Mouse (Mus musculus): Measurements from ENCODE around the gene Ifitm10.
"Not testable (repeated sequence)": the region's sequence is repeated elsewhere in the genome, so short reads cannot be mapped to it uniquely, and the experiment has no call there.

The Ifitm10 gene

DNA sequence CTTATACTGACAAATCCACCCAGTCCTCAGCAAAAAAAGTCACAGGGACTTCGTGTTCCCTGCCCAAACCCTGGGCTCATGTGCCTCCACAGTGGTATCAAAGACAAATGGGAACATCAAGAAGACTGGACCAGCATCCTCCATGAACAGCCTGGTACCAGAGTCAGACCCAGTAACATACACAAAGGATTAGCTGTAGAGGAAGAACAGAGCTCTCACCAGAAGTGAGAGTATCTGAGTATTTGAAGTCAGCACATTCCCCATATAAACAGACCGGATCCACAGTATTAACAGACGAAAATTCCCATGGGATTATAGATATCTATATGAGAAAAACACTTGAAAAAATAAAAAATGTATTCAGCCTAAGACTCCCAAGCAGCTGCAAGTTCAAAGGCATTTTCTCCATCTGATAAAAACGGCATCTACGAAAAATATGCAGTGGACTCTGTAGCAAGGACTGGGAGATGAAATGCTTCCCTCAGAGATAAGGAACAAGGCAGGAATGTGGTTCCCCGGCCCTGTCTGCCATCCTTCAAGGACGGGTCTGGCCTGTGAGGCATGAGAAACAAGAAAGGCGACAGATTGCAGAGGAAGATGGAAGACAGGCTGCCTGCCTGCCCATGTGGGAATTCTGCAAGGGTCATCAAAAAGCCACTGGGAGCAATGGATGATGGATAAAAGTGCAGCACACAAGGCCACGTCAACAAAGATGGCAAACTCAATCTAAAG is 46.7 kb downstream of the Ifitm10 start:
- DNase-seq (ENCODE audit: inconsistent age in 2 of 2, low spot score in 1 of 2), result peak; percentile 55 to 68

DNA sequence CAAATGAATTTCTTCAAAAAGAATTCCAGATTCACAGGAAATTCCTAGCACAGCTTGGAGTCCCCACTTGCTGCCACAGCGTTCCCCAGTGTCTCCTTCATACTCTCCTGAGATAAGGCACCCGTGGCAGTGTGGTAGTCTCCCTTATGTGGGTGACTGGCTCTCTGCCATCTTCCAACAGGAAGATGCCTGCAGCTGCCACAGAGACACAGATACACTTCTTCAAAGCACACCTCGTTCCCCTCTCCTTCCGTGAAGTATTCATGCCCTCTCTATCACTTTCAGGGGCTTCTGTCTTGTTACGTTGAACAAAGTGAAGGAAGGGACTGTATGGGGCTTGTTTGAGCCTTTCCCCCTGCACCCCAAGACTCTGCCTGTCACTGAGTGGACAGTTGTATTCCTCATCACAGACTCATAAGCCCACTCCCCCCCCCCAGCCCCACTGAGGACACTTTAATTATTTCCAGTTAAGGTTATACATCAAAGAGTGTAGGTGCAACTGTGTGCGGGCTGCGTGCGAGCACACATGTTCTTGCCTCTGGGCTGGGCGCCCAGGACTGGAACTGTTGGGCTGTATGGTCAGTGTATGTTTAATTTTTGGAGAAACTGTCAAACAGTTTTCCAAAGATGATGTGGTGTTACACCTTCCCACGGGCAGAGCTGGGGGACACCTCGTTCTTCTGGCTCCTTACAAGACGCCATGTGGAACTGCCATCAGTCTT is 50.0 kb downstream of the Ifitm10 start:
- DNase-seq (ENCODE audit: inconsistent age in 2 of 2, low spot score in 1 of 2), result no peak

DNA sequence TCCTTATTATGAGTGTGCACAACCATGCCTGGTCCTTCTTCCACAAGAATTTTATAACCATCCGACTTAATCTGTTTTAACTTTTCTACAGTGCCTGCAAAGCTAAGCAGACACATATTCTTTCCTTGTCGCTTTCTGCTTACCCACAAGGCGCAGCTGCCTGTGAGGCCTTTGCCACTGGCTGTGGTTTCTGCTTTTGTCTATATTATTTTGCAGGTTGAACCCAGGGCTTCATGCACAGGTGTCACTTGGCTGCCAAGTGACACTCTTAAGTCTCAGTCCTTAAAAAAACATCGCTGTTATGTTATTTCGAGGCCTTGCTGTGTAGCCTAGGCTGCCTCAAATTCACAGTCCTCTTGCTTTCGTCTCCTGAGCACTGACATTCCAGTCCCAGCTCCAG is 50.9 kb downstream of the Ifitm10 start:
- DNase-seq (ENCODE audit: inconsistent age in 2 of 2, low spot score in 1 of 2), result no peak

DNA sequence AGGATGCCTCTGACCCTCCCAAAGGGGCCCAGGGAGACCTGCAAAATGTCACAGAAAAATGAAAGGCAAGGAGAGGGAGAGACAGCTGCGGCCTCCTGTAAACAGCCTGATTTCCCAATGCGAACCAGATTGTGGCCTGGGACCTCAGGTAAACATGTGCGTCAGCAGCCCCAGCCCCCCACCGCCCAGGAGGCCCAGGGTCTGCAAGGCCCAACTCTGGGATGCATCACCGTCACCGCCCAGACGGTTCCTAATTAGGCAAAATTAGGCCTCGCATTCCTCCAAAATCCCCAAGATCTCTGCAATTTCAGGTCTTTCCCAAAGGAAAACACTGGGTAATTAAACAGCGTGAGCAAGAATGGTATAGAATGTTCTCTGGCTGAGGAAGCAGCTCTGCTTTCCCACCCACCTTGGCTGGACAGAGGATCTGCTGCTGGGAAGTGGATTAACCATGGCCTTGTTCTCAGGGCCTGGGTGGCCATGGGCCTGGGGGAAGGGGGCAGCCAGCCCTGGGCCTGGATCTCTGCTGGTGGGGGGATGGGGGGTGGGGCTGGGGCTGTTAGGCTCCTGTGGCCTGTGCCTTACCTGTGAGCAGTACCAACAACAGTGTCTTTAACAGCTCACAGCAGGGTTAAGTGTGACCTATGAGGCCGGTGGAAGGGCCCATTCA is 51.8 kb downstream of the Ifitm10 start:
- not testable (repeated sequence) for DNase-seq (ENCODE audit: inconsistent age in 2 of 2, low spot score in 1 of 2)

DNA sequence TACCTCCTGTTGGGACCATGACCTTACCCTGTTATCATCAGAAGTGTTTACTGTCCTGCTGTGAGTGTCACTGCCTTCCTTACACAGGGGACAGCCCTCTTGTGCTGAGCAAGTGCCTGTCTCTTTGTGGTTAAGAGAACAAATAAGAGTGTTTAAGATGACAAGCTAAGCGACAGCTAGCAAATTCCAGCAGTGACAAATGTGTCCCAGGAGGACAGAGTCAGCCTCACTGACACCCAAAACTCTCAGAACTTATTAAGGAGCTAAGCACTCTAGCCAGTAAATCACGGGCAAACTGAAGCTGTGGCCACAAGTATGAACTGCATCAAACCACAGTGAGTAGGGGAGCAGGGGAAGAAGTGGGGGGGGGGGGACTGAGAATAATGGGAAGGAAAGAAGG is 52.6 kb downstream of the Ifitm10 start:
- DNase-seq (ENCODE audit: inconsistent age in 2 of 2, low spot score in 1 of 2), result peak in 1 of 2 experiments; percentile 37

DNA sequence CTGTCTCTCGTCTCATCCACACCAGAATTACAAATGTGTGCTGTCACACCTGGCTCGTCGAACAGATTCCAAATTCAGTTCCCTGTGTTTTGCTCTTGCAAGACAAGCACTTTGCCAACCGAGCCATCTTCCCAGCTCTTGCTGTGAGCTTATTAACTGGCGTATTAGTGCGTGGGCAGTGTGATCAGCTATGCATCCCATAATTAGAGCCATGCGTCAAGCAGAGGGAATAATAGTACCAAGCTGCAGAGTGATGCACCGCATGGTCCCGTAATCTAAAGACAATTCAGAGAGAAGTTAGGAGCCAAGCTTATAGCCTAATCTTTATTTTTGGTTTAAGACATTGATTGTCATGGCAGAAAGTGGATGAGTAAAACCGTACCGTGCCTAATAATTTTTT is 54.4 kb downstream of the Ifitm10 start:
- DNase-seq (ENCODE audit: inconsistent age in 2 of 2, low spot score in 1 of 2), result no peak

DNA sequence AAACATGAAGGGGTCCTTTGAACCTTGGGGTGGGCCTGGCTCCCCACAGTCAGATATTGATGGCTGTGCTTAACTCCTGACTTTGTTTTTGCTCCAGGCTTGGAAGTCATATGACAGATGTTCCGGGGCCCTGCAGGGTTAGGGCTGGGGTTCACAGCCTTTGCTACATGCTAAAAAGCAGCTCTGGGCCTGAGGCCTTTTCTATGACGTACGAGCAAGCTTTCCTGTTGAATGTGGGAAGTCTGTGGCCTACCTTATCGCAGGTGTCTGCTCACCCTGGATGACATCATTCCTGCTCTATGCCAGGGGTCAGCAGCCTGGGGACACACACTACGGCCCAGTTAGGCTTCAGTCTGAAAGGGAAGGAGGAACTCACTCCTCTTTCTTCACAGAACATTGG is 56.3 kb downstream of the Ifitm10 start:
- no peak for DNase-seq (ENCODE audit: inconsistent age in 2 of 2, low spot score in 1 of 2)

DNA sequence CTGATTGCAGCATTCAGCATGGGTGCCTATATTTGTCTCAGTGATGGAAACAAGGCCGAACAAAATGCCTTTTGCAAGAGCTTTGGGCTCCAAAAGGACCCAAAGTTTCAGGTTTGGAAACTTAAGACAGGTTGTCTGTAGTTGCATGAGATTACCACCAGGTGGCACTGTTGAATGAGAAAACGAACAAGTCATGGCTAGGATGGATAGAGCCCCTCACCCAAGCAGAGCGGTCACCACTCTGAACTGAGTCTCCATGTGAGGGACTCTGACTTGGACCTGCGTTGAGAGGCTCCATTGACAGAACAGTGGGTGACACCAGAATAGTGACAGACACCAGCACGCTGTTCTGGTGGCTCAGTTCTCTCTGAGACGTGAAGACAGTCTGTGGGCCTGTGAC is 57.0 kb downstream of the Ifitm10 start:
- DNase-seq (ENCODE audit: inconsistent age in 2 of 2, low spot score in 1 of 2), result peak; percentile 33 to 79

DNA sequence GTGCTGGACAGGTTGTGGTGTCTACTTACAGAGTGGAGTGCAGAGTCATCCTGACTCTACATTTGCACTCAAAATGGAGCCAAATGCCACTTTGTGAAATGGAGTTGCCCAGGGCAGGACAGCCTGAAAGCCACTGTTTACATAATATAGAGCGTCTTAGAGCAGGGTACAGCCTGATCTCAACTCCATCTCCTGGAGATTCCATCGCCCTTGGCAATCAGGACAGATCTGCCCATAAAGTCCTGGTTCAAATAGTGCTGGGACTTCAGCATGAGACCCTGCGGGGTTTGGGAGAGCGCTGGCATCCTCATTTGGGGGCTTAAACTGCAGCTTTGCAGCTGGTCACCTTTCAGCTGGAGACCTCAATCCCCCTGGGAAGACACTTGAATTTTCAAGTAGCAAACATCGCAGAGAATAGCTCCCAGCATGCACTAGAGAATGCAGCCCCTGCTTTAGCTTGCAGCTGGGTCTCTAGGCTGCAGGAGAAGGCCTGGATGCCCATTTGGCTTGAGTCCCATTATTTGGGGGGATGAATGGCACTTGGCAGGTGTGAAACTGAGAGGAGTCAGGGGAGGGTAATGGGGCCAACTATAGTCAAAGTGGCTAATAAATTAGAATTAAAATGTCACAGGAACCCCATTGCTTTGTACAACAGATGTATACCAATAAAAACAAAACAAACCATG is 58.8 kb downstream of the Ifitm10 start:
- DNase-seq (ENCODE audit: inconsistent age in 2 of 2, low spot score in 1 of 2), result no peak

DNA sequence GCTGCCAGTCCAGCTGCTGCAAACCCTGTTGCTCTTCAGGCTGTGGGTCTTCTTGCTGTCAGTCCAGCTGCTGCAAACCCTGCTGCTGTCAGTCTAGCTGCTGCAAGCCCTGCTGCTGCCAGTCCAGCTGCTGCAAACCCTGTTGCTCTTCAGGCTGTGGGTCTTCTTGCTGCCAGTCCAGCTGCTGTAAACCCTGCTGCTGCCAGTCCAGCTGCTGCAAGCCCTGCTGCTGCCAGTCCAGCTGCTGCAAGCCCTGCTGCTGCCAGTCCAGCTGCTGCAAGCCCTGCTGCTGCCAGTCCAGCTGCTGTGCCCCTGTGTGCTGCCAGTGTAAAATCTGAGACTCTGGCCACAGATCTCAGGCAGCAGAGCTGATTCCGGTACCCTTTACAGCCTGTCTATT is 69.6 kb downstream of the Ifitm10 start:
- DNase-seq (ENCODE audit: inconsistent age in 2 of 2, low spot score in 1 of 2), result not testable (repeated sequence)

DNA sequence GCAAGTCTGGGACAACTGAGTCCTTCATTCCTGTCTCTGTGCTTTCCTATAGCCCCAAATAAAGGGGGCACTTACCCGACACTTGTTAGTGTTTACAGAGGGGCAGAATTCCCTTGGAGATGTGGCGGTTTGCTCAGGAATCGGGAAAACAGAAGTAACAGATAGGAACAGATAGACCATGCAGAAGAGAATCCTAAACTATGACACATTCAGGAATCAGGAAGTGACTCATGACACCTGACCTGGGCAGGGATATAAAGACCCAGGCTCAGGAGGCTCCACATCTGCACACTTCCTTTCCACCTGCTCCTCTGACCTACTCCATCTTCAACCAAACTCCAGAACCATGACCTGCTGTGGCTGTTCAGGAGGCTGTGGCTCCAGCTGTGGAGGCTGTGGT is 70.3 kb downstream of the Ifitm10 start, which contains the start of gene Krtap5-4:
Gene Krtap5-4 (plus strand): TSS at position 301 of the 400 bp plus-strand sequence.
- DNase-seq (ENCODE audit: inconsistent age in 2 of 2, low spot score in 1 of 2), result no peak

DNA sequence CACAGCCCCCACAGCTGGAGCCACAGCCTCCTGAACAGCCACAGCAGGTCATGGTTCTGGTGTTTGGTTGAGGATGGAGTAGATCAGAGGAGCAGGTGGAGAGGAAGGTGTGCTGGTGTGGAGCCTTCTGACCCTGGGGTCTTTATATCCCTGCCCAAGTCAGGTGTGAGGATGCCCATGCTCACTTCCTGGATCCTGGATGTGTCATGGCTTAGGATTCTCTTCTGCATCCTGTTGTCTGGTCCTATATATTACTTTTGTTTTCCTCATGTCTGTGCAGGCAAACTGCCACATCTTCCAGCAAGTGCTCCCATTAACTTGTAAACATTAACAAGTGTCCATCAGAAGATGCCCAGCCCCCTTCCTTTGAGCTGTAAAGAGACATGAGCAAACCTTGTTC is 76.5 kb downstream of the Ifitm10 start, which contains the start of gene Krtap5-1:
Gene Krtap5-1 (minus strand): TSS at position 101 of the 400 bp plus-strand sequence.
- not testable (repeated sequence) for DNase-seq (ENCODE audit: inconsistent age in 2 of 2, low spot score in 1 of 2)

DNA sequence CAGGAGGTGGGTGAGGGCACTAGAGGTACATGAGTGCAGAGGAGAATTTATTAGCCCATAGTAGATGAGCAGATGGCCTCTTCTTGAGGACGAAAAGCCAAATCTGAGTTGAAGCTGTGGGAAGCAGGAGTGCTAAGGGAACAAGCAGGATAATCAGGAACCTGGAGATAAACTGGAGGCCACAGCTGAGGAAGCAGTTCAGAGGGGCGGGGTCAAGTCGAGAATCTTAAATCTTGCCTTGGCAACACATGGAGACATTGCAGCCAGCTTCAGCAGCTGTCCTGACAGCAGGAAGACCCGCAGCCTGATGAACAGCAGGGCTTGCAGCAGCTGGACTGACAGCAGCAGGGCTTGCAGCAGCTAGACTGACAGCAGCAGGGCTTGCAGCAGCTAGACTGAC is 77.4 kb downstream of the Ifitm10 start:
- DNase-seq (ENCODE audit: inconsistent age in 2 of 2, low spot score in 1 of 2), result peak in 1 of 2 experiments; percentile 33

DNA sequence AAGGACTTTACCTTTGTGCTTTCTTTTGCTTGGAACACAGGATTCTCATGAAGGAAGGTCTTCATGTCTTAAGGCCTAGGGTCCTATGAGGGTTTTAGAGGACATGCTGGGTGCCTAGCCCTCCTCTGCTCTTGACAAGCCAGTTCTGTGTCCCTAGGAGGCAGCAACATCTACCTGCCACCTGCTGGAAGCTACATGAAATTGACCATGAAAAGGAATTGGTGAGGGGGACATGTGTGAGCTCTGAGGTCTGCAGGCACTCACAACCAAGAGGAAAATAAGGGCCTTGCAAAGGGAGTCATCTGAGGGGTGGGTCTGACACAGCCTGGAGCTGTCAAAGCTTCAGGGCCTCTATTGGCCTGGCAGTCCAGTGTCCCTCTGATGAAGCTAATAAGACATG is 78.1 kb downstream of the Ifitm10 start:
- DNase-seq (ENCODE audit: inconsistent age in 2 of 2, low spot score in 1 of 2), result no peak

DNA sequence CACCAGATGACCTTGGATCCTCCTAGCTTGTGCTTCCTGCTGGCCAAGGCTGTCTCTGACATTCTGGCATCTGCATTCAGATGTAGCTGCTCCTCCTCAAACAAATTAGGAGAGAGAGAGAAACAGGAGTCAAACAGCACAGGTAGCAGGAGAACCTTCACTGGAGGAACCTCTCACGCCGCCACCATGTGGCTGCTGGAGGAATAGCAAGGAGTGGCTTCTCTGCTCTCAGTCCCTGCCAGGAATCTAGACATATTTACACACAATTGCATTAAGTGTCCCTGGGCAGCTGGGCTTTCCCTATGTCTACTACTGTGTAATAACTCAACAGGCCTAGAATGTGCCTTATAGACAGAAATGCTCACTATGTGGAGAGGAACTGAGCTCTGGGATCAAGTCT is 79.7 kb downstream of the Ifitm10 start:
- peak in 1 of 2 experiments; percentile 57 for DNase-seq (ENCODE audit: inconsistent age in 2 of 2, low spot score in 1 of 2)

DNA sequence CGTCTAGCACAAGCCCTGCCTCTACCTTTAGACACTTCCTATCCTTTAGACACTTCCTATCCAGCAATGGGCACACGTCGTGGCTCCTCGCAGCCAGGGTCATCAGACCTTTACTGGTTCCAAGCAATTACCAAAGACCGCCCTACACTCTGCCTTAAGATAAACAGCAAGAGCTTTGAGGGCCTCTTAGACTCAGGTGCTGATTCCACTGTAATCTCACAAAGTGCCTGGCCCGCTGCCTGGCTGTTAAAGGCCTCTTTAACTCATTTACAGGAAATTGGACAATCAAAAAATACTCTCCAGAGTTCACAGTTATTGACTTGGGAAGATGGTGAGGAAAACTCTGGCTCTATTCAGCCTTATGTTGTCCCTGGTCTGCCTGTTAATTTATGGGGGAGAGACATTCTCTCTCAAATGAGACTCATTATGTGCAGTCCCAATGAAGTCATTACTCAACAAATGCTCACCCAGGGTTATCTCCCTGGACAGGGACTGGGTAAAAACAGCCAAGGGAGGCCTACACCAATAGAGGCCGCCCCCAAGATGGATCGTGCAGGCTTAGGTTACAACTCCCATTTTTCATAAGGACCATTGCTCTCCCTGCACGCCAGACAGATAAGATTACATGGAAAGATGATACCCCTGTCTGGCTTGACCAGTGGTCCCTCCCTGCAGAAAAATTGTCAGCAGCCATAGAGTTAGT is 87.5 kb downstream of the Ifitm10 start:
- DNase-seq (ENCODE audit: inconsistent age in 2 of 2, low spot score in 1 of 2), result not testable (repeated sequence)

DNA sequence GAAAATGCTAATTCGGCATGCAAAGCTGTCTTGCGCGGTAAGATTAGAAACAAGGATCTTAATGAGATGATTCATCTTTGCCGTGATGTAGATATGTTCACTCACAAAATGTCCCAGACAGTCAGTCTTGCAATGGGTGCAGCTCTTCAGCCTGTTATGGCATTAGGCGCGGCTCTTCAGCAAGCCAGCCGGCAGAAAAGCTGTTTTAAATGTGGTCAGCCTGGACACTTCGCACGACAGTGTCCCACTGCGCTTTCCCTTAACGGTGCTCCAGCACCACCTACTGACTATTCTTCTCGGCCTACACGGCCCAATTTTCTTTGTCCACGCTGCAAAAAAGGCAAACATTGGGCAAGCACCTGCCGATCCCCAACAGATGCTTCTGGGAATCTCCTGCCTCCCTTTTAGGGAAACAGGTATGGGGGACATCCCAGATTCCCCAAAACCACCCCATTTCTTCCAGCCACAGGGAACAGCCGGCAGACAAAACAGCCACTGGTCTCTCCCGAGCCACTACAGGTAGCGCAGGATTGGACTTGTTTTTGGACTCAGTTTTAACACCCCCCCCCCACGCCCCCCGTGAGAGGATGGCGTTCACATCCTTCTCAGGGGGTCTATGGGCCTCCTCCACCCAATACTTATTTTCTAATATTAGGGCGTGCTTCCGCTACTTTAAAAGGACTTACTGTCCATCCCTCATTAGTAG is 88.3 kb downstream of the Ifitm10 start:
- DNase-seq (ENCODE audit: inconsistent age in 2 of 2, low spot score in 1 of 2), result peak; percentile 55 to 86

DNA sequence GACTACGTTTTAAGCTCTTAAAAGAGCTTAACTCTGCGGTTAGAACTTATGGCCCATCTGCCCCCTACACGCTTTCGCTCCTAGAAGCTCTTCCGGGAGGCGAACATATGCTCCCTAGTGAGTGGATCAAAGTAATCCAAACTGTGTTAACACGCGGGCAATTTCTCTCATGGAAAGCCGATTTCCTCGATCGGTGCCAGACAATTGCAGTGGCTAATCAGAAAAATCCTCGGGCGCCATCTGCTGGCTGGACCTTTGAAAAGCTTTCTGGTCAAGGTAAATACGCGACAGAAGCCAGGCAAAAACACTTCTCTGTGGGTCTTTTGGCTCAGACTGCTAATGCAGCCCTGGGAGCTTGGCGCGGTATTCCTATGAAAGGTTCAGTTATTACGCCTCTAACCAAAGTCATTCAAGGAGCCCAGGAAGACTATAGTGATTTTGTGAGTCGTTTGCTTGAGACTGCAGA is 88.9 kb downstream of the Ifitm10 start:
- peak; percentile 90 to 97 for DNase-seq (ENCODE audit: inconsistent age in 2 of 2, low spot score in 1 of 2)

DNA sequence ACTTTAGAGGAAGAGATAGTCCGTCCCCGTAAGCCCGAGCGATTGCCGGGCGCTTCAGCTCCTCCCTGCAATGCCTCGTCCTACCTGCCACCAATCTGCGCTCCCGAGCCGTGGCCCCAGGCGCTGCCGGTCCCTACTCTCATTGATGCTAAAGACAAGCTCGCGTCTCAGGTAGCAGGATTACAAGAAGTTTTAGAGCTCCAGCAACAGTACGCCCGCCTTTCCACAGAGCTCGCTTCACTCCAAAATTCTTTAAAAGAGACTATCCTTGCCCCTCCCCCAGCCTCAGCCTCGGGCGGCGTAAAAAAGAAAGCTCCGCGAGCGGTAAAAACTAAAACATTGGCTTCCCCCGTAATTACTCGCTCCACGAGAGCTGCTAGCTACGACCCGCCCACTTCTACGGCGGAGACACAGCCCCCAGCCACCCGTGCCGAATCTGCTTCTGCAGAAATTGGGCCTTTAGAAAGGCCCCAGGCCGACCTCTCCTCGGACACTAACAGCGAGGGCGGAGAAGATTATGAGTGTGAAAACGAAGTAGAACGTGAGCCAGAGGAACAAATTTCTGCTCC is 89.4 kb downstream of the Ifitm10 start:
- DNase-seq (ENCODE audit: inconsistent age in 2 of 2, low spot score in 1 of 2), result peak; percentile 62 to 87
